Mouse (Mus musculus): ENCODE data around the gene Psapl1. TPM values are rescaled to one million over a fixed set of nuclear protein-coding genes. Genes with fewer than 3 reads are reported as not detected.

The Psapl1 gene
- total RNA-seq, 2 experiments from 2014 or later: not detected

Other genes starting within 250 kb of the Psapl1 start
- gene Sorcs2, start 194.1 kb downstream of the Psapl1 start, total RNA-seq (2021): 10 to 100 TPM; 48.2 to 49.2 TPM